Mouse (Mus musculus) frontal cortex, postnatal 14 days (tissue): ENCODE results near the gene Antxr1.
A peak's percentile ranks its signal among the peaks of the same experiment; 100 is the strongest.

Experiments used
- DNase-seq, 2 experiments: peaks; one replicate each; pipeline ENCODE4 v3.0.0; 2022; ENCODE audit warnings: low spot score in 2 of 2

The Antxr1 gene

DNA sequence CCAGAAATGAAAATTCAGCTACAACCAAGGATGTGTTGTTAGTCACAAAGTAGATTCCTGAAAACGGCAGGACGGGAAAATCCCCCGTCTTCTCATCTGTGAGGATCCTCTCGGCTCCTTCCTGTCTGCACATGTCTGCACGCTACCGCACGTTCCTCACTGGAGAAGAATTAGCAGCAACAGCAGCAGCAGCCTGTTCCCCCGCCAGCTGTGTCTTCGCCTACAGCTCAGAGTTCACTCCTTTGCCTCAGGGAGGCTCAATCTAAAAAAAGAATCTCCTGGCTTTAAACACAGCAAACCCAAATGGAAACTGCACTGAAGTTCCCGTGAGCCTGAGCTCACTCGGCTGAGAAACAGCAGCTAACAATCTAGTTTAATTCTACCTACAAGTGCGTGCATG lies 148.6 kb downstream of the Antxr1 start:
- peak; percentile 56 to 79 for DNase-seq

DNA sequence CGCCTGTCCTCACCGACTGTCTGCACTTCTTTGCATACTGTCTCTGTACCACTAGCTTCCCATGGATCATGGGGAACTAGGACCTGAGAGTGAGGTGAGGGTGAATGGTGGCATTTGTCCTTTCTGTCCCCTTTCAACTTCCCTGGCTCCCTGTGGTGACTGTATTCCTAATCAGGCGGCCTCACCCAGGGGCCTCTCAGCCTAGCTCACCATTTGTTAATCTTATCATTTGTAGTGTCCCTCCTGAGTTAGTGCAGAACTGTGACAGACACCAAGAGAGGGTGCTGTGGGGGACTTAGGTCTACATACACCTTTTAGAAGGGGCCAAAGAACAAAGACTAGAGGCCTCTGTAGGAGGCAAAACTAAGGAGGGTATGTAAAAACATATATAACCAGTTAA lies 151.2 kb downstream of the Antxr1 start:
- no peak for DNase-seq

DNA sequence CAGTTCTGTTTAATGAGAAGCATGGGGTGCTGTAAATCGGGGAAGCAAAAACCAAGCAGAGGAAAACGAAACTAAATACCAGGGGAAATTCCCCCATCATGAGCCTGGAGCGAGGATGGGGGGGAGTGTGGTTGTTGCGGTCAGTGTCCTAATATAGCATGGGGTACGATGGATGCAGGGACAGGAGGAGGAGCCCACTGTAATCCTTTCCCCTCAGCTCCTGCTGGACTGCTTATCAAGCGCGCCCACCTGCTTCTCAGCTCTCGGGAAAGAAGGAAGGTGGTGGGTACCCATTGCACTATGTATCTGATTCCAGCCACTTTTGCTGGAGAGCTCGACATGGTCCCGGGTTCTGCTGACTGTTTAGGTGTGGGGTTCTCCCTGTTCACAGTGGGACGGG lies 151.6 kb downstream of the Antxr1 start:
- DNase-seq, result no peak

DNA sequence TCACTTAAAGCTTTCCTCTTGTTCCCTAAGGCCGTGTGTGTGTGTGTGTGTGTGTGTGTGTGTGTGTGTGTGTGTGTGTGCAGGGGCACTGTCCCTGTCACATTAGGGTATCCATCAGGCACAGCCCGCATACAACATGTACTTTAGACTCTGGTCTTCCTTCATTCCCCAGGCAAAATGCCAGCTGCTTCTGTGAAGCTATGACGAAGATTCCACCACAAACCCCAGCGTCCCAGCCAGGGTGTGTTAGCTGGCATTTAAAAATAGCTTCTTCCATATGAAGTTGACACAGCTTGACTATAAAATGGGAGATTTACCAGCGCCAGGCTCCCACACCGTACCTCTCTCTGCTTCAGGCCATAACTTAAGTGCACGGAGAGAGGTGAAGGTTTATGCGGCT lies 152.5 kb downstream of the Antxr1 start:
- DNase-seq, result peak; percentile 60 to 73

- no peak for DNase-seq
These were observed 152.9 kb downstream of the Antxr1 start for GRCm38 (mm10) chr6:87182736-87183135.

GRCm38 (mm10) chr6:87171461-87171860 lies 164.2 kb downstream of the Antxr1 start:
- no peak for DNase-seq

- no peak for DNase-seq
These were observed 164.7 kb downstream of the Antxr1 start for GRCm38 (mm10) chr6:87170875-87171274.

DNA sequence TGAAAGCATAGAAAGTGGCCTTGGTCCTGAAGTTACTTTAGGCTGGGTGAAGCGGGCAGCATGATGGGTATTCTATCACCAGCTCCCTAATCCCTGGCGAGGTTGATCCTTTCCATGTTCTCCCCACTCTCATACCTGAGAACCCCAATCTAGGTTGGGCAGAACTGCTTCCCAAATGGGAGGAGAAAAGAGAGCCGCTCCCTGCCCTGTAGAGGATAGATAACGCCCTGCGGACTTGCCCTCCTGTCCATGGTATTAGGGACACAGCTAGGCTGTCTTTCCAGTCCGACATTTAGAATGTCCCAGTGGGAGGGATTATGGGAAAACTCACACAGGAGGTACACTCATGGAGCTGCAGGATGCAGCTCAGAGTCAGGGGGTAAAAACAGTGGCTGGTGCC lies 165.3 kb downstream of the Antxr1 start:
- DNase-seq, result no peak

GRCm38 (mm10) chr6:87168021-87168420 lies 167.6 kb downstream of the Antxr1 start:
- no peak for DNase-seq

DNA sequence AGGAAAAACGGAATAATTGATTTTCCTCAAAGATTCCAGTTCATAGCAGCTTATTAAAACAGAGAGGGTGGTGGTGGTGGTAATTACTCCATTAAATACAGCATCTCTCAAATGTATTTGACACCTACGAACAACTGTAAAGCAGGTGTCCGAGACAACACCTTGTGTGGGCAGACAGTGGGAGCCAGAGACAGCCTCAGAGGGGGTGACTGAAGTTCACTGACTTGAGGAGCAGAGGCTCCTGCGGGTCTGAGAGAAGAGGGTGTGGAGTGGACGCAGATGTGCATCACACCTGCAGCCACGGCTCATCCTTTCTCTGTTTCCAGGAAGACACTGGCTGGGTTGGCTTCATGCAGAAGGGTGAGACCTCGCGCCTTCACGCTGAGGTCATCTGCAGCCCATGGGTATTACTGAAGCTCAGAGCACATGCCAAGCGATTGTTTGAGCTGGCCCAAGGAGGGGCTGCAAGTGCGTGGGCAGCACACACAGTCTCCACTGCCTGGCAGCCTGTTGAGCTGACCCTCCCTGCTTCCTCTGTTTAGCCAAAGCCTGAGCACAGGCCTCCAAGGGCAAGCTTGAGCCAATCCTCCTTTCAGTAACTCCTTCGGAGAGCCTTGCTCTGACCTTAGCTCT lies 168.8 kb downstream of the Antxr1 start:
- no peak for DNase-seq

GRCm38 (mm10) chr6:87165536-87166311 lies 169.9 kb downstream of the Antxr1 start:
- DNase-seq, result no peak

DNA sequence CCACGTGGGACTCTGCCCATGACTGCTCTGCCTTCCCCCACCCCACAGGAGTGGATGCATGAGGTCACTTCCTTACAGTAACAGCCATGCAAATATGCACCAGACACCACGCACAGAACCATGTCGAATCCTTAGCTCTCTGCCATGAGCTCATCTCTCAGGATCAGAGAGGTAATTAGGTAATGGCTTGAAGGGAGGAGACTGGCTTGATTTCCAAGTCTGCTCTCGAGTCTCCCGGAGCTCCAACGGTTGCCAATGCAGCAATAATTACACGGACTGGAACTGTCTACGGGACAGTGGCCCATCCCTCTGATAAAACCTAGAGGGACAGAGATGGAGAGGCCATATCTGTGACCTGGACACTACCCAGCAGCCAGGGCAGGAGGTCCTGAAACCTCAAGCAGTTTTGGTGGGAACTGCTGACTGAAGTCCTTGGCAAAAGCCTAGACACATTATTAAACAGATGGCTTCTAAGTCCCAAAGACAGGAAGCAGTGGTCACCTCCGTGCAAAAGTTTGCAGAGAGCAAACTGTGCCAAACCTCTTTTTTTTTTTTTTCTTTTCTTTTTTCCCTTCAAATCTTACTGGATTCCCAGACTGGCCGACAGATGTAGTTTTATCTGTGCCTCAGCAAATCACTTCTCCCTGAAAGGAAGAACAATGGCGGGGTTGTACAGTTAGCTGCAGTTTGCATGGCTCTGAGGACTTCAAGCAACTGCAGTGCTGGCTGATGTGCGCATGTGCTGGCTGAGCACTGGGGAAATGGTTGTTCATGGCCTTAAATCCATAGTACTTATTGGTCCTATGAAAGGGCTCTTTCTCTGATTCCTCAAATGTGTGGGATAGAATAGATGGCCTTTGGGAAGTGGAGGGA lies 174.0 kb downstream of the Antxr1 start:
- DNase-seq, result no peak

- no peak for DNase-seq
These were observed 175.4 kb downstream of the Antxr1 start for GRCm38 (mm10) chr6:87160196-87160595.

- DNase-seq, result no peak
These were observed 177.5 kb downstream of the Antxr1 start for GRCm38 (mm10) chr6:87158062-87158623.

GRCm38 (mm10) chr6:87153836-87154235 lies 181.8 kb downstream of the Antxr1 start:
- no peak for DNase-seq

DNA sequence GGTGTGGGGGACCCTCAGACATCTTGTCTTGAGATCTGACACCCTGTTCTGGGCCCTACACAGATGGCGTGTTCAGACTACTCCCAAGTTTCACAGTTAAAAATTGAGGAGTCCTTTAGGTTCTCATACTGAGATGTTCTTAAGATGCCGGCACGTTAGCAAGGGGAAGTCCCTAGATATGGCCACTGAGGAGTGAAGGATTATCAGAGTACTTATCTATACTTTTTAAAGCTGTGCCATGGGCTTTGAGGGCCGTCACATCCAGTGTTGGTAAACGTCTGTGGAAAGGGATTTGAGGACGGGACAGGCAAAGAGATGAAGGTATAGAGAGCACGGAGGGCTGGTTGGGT lies 182.4 kb downstream of the Antxr1 start:
- no peak for DNase-seq

DNA sequence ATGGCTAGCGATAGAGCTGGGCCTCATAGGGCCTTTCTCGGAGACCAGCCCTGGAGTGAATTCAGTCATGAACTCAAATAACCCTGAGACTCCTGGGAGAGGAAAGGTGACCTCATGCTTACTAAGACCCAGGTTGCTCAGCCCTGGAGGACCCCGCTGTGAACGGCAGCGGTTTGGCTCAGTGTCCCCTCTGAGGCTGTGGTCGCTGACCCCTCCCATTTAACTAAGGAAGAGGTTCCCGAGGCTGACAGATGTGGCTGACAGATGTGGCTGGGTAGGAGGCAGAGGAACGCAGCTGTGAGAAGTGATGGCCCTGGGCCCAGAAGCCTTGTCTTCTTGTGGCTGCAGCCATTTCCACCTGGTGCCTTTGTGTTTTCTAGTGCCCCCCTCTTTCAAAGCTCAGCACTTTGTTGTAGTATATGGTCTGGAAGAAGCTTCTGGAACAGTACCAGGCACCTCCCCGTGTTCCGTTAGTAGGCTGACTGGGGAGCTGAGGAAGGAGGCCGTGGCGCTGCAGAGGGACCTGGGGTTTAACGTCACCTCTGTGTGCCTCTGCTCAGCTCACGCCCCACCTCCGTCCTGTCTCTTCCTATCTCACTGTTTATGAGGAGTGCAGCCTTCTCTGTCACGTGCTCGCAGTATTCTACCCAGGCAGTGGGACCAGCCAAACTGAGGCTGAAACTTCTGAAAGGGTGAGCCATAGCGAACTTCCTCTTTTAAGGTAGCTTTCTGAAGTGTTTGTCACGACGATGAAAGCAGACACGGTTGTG lies 183.0 kb downstream of the Antxr1 start:
- no peak for DNase-seq

DNA sequence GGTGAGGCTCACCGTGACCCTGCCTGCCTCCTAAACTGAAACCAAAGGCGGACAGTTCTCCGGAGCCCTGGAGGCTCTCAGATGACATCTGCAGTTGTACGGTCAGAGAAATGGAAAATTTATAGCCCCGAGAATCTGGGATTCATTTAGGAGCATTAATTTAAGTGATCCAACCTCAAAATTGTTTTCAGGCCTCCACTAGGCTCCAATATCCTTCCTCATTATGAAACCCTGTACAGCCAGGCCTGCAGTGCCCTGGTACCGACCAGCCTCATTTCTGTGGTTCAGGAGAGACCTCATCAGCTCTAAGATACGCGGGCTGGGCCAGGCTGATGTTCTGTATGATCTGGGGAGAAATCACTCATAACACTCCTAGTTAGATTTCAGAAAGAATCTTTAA lies 184.2 kb downstream of the Antxr1 start:
- DNase-seq, result no peak

GRCm38 (mm10) chr6:87150471-87150870 lies 185.2 kb downstream of the Antxr1 start:
- no peak for DNase-seq

DNA sequence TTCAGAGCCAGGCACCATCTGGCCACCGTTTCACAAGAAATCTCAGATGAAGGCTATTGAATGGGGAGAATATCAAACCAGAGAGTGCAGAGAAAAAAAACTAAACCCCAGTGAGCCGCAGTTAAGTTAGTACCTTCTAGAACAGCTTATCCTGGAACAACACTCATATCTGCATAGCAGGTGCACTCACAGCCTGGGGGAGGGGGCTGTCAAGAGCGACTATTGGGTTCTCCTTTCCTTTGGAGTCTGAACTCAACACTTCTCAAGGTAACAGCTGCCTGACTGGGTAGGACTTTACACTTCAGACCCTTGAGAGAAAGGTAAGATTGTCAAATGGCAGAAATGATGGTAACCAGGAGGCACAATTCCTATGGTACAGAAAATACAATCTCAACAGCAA lies 187.7 kb downstream of the Antxr1 start:
- no peak for DNase-seq

GRCm38 (mm10) chr6:87143594-87143993 lies 192.0 kb downstream of the Antxr1 start:
- DNase-seq, result no peak

GRCm38 (mm10) chr6:87142239-87142638 lies 193.4 kb downstream of the Antxr1 start:
- DNase-seq, result no peak
